Mouse (Mus musculus) small intestine, adult 2 months (tissue): ENCODE data around the gene Cenps.

Experiments
- CTCF ChIP-seq: fragments of 200-500 bp; IDR thresholded peaks from 2 replicates; pipeline ENCODE4 v1.5.1; 2012; ENCODE audit warnings: low read depth, mild to moderate bottlenecking, control low read depth, inconsistent platforms, low read length, moderate library complexity, mixed read lengths; ENCODE audit not compliant: insufficient replicate concordance, insufficient read length; ENCODE audit errors: extremely low read depth
- POLR2A ChIP-seq: fragments of 200-500 bp; IDR thresholded peaks from 2 replicates; pipeline ENCODE4 v1.6.1; 2012; ENCODE audit warnings: low read depth, mild to moderate bottlenecking, control low read depth, inconsistent platforms, low read length, moderate library complexity

- no peak for TF ChIP-seq CTCF
- no peak for TF ChIP-seq POLR2A
Measured at GRCm38 (mm10) chr4:149155711-149156110, 18.3 kb upstream of the Cenps start.
